Mouse (Mus musculus) lung, postnatal 36 days (tissue): Measurements from ENCODE around the gene Cx3cl1.

Source experiments
- DNase-seq: peaks from one replicate; pipeline ENCODE4 v3.0.0; 2022; ENCODE audit warnings: mixed read lengths

The Cx3cl1 gene

GRCm38 (mm10) chr8:94803551-94803950 lies 31.7 kb downstream of the Cx3cl1 start:
- no peak for DNase-seq

- DNase-seq = no peak
These were observed 32.9 kb downstream of the Cx3cl1 start for GRCm38 (mm10) chr8:94804546-94805340.

- no peak for DNase-seq
These were observed 34.0 kb downstream of the Cx3cl1 start for GRCm38 (mm10) chr8:94805811-94806210.

DNA sequence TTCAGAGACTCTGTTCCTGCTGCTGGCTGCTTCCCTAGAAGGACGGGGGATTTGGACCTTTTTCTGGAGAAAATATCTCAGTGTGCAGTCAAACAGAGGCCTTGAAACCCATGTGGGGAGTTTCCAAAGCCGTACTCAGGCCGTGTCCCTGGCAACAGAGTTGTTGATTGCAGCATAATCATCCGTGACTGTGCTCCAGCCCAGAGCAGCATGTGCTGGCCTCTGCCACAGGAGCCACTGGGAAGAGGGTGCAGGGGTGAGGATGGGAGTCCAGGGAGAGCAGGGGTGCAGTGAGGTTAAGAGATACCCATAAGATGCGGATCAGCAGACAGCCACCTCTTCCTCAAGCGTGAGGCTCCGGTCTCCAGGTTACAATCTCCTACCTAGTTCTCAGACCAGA lies 35.7 kb downstream of the Cx3cl1 start:
- no peak for DNase-seq

DNA sequence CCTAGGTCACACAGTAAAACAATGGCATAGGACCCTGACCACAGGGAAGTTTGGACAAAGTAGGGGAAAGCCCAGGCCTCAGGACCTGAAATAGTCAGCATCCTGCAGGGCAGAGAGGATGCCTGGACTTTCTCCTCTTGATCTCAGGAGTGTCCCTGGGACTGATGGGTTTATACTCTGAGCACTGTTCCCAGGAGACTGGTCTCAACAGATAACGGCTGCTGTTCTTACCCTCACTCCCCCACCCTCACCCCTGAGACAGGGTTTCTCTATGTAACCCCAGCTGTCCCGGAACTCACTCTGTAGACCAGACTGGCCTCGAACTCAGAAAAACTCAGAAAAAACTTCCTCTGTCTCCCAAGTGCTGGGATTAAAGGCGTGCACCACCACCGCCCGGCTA lies 36.6 kb downstream of the Cx3cl1 start:
- no peak for DNase-seq

DNA sequence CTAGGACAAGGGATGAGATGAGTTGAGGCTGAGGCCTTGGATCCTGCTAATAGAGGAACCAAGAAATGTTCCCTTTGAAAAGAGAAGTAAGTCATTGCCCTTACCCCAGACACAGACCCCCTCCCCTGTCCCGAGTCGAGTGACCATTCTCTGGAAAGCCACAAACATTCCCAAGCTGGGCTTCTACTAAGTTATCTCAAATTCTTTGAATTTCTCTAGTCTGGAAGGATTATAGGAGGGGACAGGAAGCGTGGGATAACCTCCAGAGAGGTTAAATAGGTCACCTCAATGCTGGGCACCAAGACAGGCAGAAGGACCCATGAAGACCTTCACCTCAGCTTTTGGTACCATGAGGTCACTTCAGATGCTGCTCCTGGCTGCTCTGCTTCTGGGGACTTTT lies 38.3 kb downstream of the Cx3cl1 start, which contains the start of gene Ccl17:
Gene Ccl17, plus strand, starts transcription at position 301 of the 400 bp plus-strand sequence.
- DNase-seq = no peak

DNA sequence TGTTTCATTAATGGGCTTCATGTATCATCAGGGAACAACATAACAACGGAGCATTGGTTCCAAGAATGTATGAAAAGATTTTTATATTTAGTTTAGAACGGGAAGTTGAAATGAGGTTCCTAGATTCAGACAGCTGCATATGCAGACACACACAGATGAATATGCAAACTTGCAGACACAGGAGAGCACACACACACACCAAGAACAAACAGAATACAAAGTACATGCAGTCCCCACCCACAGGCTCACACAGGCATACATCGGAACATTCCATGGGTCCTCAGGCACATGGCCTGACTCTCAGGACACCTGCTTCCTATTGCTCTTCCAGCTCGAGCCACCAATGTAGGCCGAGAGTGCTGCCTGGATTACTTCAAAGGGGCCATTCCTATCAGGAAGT lies 39.0 kb downstream of the Cx3cl1 start:
- DNase-seq = no peak

DNA sequence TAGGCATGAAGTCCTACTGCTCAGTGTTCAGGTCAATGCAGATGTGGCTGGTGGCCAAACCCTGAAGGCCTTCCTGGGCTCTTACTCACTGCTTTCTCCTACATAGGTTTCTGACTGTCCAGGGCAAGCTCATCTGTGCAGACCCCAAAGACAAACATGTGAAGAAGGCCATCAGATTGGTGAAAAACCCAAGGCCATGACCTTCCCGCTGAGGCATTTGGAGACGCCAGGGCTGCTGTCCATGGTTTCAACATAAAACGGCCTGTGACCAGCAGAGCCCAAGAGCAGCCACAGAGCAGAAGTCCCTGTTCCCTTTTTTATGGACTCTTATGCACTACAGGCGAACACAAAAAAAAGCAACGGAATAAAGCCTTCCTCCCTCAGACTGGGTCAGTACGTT lies 39.8 kb downstream of the Cx3cl1 start:
- DNase-seq = no peak

DNA sequence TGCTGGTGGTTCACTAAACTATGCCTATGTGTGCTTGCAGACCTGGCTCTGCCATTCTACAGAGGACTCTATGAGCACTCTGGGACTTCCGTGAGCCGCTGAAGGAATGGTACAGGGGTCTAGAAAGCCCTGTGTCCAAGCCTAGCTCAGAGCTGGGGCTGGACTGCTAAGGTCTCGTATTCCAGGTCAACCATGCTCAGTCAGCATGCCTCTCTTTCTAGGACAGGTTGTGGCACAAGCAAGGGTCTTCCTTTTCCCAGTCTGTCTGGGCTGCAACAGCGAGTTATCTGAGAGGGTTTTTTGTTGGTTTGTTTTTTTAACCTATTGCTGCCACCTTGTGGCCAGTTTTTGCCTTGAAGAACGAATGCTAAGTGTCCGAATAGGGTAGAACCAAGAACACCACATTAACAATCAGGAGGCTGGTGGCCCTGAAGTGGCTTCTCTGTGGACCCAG lies 40.9 kb downstream of the Cx3cl1 start:
- peak; percentile 97 for DNase-seq

GRCm38 (mm10) chr8:94814556-94814955 lies 42.7 kb downstream of the Cx3cl1 start:
- DNase-seq = peak; percentile 52

DNA sequence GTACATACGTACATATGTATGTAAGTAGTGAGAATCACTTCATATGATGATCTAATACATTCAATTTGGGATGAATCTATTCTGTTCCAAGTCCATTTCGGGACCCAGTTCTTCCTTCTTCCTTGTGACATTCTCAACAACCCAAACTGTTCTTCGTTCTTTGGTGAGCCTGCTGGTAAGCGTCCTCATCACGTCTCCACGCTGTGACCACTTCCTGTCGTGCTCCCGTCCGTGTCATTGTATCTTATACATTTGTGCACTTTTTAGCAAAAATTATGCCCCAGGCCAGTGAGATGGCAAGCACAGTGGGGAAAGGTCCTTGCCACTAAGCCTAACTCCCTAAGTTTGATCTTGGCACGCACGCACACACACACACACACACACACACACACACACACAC lies 46.1 kb downstream of the Cx3cl1 start:
- DNase-seq = no peak

- no peak for DNase-seq
These were observed 47.9 kb downstream of the Cx3cl1 start for GRCm38 (mm10) chr8:94819671-94820179.

DNA sequence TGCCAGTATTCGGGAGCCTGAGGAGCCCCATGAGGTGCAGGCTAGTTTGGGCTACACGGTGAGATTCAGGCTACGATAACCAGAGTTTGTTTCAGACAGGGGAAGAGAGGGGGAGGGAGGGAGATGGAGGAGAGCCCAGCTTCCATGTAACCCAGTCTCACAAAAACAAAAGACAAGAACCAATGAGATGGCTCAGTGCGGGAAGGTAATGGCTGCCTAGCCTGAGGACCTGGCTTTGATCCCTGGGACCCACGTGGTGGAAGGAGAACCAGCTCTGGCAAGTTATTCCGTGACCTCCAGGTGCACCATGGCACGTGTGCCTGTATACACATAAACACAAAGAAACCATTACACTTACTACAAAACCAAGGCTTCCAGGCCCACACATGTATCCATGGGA lies 48.7 kb downstream of the Cx3cl1 start:
- no peak for DNase-seq

- DNase-seq = no peak
These were observed 49.6 kb downstream of the Cx3cl1 start for GRCm38 (mm10) chr8:94821381-94821780.

DNA sequence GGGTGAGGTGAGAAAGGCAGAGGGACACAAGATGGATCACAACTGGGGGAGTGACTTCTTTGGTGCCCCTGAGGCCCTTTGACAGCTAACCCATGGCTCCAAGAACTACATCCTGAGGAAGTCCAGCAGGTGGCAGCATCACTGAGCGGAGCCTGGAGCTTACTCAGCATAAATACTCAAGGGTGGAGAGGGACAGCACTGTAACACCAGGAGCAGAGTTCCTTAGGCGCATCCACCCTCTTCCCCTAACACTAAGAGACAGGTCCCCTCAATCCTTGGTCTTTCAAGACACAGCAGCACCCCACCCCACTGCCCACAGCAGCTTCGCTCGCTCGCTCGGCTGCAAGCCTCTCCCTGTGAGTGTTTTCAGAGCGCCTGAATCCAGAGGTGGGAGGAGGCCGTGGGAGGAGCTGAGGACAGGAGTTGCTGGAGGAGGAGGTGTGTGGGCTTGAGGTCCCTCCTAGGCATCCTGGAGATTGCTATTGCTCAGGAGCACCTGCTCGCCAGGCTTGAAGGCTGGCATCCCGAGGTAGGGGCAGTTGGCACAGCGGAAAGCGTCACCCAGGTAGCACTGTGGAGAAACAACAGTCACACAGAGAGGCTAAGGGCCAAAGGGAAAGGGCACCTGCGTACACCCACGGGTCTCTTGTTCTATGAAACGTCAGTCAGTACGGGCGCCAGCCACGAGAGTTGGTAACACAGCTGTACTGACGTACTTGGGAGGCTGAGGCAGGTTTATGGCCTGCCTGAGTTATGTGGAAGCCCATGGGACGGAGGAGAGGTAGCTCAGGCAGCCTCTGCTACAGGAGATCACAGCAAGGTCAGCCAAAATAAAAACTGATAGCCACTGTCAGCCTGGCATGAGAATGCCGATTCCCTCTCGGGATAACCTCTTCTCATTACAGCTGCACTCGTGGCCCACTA lies 51.1 kb downstream of the Cx3cl1 start:
- DNase-seq = peak; percentile 69

- no peak for DNase-seq
These were observed 53.4 kb downstream of the Cx3cl1 start for GRCm38 (mm10) chr8:94825170-94825569.

GRCm38 (mm10) chr8:94826210-94826609 lies 54.4 kb downstream of the Cx3cl1 start:
- no peak for DNase-seq

- no peak for DNase-seq
These were observed 56.5 kb downstream of the Cx3cl1 start for GRCm38 (mm10) chr8:94828284-94828683.
